Mouse (Mus musculus): Measurements from ENCODE around the gene Ager. TPM values are rescaled to one million over a fixed set of nuclear protein-coding genes. Genes with fewer than 3 reads are reported as not detected.

The Ager gene
- total and polyA plus RNA-seq, 2 experiments from 2014 or later: 1.8 to 2.5 TPM

GRCm38 (mm10) chr17:34645831-34646511, 48.3 kb downstream of the Ager start:
- WGBS: 73% methylated on average over 30 of the region's 30 CpGs
- DNase-seq (ENCODE audit: low spot score) (peak; percentile 44), ATAC-seq (no peak)
- Histone ChIP-seq H3K4me1 (ENCODE audit: insufficient read depth, low read length) (peaks cover 18% of the 10 kb centered on the region), H3K27me3 (ENCODE audit: insufficient read depth, low read length) (no peaks in the 10 kb centered on the region), H3K27ac (no peak overlapping the region), H3K4me2 (ENCODE audit: low read depth, low read length) (peak overlapping the region; percentile 89), H3K9ac (replicated peaks; ENCODE audit: low read length) (no peak overlapping the region), H3K36me3 (ENCODE audit: insufficient read depth, low read length) (peaks cover 15% of the 10 kb centered on the region), H3K4me3 (ENCODE audit: low read length) (no peak overlapping the region), H3K9me3 (ENCODE audit: low read length) (no peaks in the 10 kb centered on the region)
- no peak for TF ChIP-seq CTCF (IDR thresholded peaks at IDR 0.05; ENCODE audit: low read depth)

DNA sequence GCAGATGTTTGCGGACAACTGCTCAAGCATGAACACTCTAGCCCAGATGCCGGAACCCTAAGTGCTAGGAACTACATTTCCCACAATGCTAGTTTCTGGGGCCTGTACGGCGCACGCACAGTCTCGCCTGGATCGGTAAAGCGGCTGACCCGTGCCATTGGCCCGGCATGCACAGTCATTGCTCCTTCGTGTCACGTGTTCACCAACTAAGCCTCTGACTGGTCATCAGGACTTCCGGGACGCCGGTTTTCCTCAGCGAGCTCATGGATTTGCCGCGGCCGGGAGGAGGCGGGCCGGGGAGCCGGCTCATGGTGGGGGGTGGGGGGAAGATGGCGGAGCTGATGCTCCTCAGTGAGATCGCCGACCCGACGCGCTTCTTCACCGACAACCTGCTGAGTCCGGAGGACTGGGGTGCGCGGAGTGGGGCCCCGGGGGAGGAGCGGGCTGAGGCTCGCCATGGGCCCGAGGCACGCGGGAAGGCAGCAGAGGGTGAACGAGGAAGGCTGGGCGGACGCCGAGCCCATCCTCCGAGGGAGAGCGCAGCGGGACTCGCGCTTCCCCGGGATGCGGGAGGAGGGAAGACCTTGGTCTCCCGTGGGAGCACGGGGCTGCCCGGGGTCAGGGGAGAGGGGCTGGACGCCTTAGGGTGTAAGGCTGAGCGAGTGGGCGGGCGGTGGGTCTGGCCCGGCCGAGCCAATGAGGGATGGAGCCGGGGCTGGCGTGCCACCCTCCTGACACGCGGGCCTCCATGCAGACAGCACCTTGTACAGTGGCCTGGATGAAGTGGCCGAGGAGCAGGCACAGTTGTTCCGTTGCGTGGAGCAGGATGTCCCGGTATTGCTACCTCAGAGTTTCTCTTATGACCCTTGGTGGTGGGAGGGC, 49.5 kb downstream of the Ager start, which contains the start of gene Atf6b:
Gene Atf6b, plus strand, starts transcription at position 241 of the 882 bp plus-strand sequence.
- Histone ChIP-seq H3K27ac (peak within 1 kb of the TSS; percentile 78), H3K9ac (replicated peaks; ENCODE audit: low read length) (peak within 1 kb of the TSS; percentile 83), H3K9me3 (ENCODE audit: low read length) (no peaks in the 10 kb centered on the region), H3K4me1 (ENCODE audit: insufficient read depth, low read length) (peaks cover 13% of the 10 kb centered on the region), H3K4me3 (ENCODE audit: low read length) (peak within 1 kb of the TSS; percentile 72), H3K27me3 (ENCODE audit: insufficient read depth, low read length) (no peaks in the 10 kb centered on the region), H3K36me3 (ENCODE audit: insufficient read depth, low read length) (peaks cover 25% of the 10 kb centered on the region), H3K4me2 (ENCODE audit: low read depth, low read length) (peak within 1 kb of the TSS; percentile 89)
- WGBS: under 1% methylated on average over 63 of the region's 66 CpGs
- no peak for TF ChIP-seq CTCF (IDR thresholded peaks at IDR 0.05; ENCODE audit: low read depth)
- ATAC-seq (peak; percentile 97), DNase-seq (ENCODE audit: low spot score) (peak; percentile 98)

DNA sequence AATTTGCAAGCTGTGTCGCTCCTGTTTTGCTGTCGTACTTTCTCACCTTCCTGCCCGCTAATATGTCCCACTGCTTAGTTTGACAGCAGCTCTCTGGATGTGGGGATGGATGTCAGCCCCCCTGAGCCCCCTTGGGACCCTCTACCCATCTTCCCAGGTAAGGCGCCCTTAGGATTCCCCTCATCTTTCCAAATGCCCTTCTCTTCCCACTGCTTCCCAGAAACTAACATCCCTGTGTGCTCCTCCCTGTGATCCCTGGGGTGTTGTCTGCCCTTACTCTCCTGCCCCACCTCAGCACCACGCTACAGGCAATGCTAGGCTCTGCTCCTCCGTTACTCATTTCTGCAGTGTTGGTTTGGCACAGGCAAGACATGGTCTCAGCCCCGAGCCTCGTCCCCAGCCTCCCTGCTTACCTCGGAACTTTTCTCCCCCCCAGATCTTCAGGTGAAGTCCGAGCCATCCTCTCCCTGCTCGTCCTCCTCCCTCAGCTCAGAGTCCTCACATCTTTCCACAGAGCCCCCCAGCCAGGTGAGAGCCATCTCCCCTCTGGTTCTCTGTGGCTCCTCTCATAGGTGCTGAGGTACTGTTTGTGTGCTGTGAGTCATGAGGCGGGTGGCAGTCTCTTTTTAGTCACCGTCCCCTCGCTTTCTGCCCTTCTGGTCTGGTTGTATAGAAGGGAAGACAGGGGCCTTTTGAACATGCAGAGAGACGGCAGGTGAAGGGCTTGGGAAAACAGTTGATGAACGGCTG, 50.7 kb downstream of the Ager start:
- no peak for TF ChIP-seq CTCF (IDR thresholded peaks at IDR 0.05; ENCODE audit: low read depth)
- no peak for ATAC-seq
- H3K36me3 ChIP-seq (ENCODE audit: insufficient read depth, low read length): peaks cover 37% of the 10 kb centered on the region
- H3K4me2 ChIP-seq (ENCODE audit: low read depth, low read length): peak overlapping the region; percentile 89
- H3K4me3 ChIP-seq (ENCODE audit: low read length): peak overlapping the region; percentile 72; the same call in 1 of the 2 replicates
- peak overlapping the region; percentile 83; the same call in 1 of the 2 replicates for H3K9ac ChIP-seq (replicated peaks; ENCODE audit: low read length)
- DNase-seq (ENCODE audit: low spot score): no peak
- 86% methylated on average over 16 of the region's 16 CpGs for WGBS
- H3K27me3 ChIP-seq (ENCODE audit: insufficient read depth, low read length): no peaks in the 10 kb centered on the region
- H3K27ac ChIP-seq: no peak overlapping the region
- no peaks in the 10 kb centered on the region for H3K9me3 ChIP-seq (ENCODE audit: low read length)
- H3K4me1 ChIP-seq (ENCODE audit: insufficient read depth, low read length): peaks cover 13% of the 10 kb centered on the region

DNA sequence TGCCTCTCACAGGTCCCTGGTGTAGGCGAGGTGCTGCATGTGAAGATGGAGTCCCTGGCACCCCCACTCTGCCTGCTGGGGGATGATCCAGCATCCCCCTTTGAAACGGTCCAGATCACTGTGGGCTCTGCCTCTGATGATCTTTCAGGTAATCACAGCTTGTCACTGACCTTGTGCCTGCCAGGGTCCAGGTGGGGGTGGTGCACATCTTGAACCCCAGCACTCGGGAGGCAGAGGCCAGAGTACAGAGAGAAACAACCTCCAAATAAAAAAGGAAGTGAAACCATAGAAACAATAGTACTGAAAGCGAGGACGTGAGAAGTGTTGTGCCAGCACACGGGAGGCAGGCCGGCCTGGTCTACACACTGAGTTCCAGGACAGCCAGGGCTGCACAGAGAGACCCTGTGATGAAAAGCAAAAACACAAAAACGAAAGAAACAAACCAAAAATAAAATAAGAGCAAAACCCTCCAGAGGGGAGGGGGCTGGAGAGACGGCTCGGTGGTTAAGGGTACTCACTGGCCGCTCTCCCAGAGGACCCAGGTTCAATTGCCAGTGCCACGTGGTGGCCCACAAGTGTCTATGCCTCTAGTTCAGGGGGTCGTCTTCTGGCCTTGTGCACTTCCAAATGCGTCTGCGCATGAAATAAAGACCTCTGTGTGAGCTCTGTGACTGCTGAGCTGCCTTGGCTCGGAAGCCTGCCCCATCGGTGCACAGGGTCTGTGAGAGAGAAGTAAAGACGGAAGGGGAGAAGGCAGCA, 51.6 kb downstream of the Ager start:
- Histone ChIP-seq H3K27ac (no peak overlapping the region), H3K27me3 (ENCODE audit: insufficient read depth, low read length) (no peaks in the 10 kb centered on the region), H3K9ac (replicated peaks; ENCODE audit: low read length) (no peak overlapping the region), H3K4me2 (ENCODE audit: low read depth, low read length) (no peak overlapping the region), H3K4me3 (ENCODE audit: low read length) (no peak overlapping the region), H3K9me3 (ENCODE audit: low read length) (no peaks in the 10 kb centered on the region), H3K36me3 (ENCODE audit: insufficient read depth, low read length) (peaks cover 42% of the 10 kb centered on the region), H3K4me1 (ENCODE audit: insufficient read depth, low read length) (peaks cover 12% of the 10 kb centered on the region)
- TF ChIP-seq CTCF (IDR thresholded peaks at IDR 0.05; ENCODE audit: low read depth): no peak
- no peak for DNase-seq (ENCODE audit: low spot score)
- 88% methylated on average over 18 of the region's 18 CpGs for WGBS
- no peak for ATAC-seq

Other genes with a start within 250 kb of the Ager start
- not detected in 2 replicates for gene Btnl2, start 243.0 kb upstream of the Ager start, total RNA-seq (2014; rRNA removed)
- gene Btnl2, start 243.0 kb upstream of the Ager start, polyA plus RNA-seq (2015; fragmentation: Nextera tagmentation; extraction: Ambion mirVana): 0.08 TPM in 1 of 2 replicates, not detected in the other
- gene Btnl1, start 220.7 kb upstream of the Ager start, total RNA-seq (2014; rRNA removed): not detected in 2 replicates
- not detected in 2 replicates for gene Btnl1, start 220.7 kb upstream of the Ager start, polyA plus RNA-seq (2015; fragmentation: Nextera tagmentation; extraction: Ambion mirVana)
- 5.2 and 6.8 TPM in 2 replicates for gene BC051142, start 199.0 kb upstream of the Ager start, total RNA-seq (2014; rRNA removed)
- gene BC051142, start 199.0 kb upstream of the Ager start, polyA plus RNA-seq (2015; fragmentation: Nextera tagmentation; extraction: Ambion mirVana): 4.4 and 5.0 TPM in 2 replicates
- not detected in 2 replicates for gene Btnl4, start 120.5 kb upstream of the Ager start, total RNA-seq (2014; rRNA removed)
- gene Btnl4, start 120.5 kb upstream of the Ager start, polyA plus RNA-seq (2015; fragmentation: Nextera tagmentation; extraction: Ambion mirVana): not detected in 2 replicates
- not detected in 2 replicates for gene Btnl6, start 80.5 kb upstream of the Ager start, total RNA-seq (2014; rRNA removed)
- 0.09 TPM in 1 of 2 replicates, not detected in the other for gene Btnl6, start 80.5 kb upstream of the Ager start, polyA plus RNA-seq (2015; fragmentation: Nextera tagmentation; extraction: Ambion mirVana)
- gene Notch4, start 33.6 kb upstream of the Ager start, total RNA-seq (2014; rRNA removed): 6.0 and 11.4 TPM in 2 replicates
- 5.2 and 6.1 TPM in 2 replicates for gene Notch4, start 33.6 kb upstream of the Ager start, polyA plus RNA-seq (2015; fragmentation: Nextera tagmentation; extraction: Ambion mirVana)
- 3.4 and 4.8 TPM in 2 replicates for gene Gpsm3, start 8.1 kb upstream of the Ager start, total RNA-seq (2014; rRNA removed)
- 4.8 and 5.4 TPM in 2 replicates for gene Gpsm3, start 8.1 kb upstream of the Ager start, polyA plus RNA-seq (2015; fragmentation: Nextera tagmentation; extraction: Ambion mirVana)
- gene Pbx2, start 6.6 kb upstream of the Ager start, total RNA-seq (2014; rRNA removed): 63.1 and 67.1 TPM in 2 replicates
- 6.2 and 7.5 TPM in 2 replicates for gene Pbx2, start 6.6 kb upstream of the Ager start, polyA plus RNA-seq (2015; fragmentation: Nextera tagmentation; extraction: Ambion mirVana)
- gene Rnf5, start 5.8 kb downstream of the Ager start, total RNA-seq (2014; rRNA removed): 61.9 and 65.3 TPM in 2 replicates
- gene Rnf5, start 5.8 kb downstream of the Ager start, polyA plus RNA-seq (2015; fragmentation: Nextera tagmentation; extraction: Ambion mirVana): 223 and 233 TPM in 2 replicates
- 306 and 322 TPM in 2 replicates for gene Agpat1, start 6.4 kb downstream of the Ager start, total RNA-seq (2014; rRNA removed)
- gene Agpat1, start 6.4 kb downstream of the Ager start, polyA plus RNA-seq (2015; fragmentation: Nextera tagmentation; extraction: Ambion mirVana): 97.7 and 98.4 TPM in 2 replicates
- 3.5 and 5.9 TPM in 2 replicates for gene Egfl8, start 18.1 kb downstream of the Ager start, total RNA-seq (2014; rRNA removed)
- gene Egfl8, start 18.1 kb downstream of the Ager start, polyA plus RNA-seq (2015; fragmentation: Nextera tagmentation; extraction: Ambion mirVana): 6.5 and 7.4 TPM in 2 replicates
- gene Ppt2, start 30.6 kb downstream of the Ager start, total RNA-seq (2014; rRNA removed): 33.6 and 42.3 TPM in 2 replicates
- gene Ppt2, start 30.6 kb downstream of the Ager start, polyA plus RNA-seq (2015; fragmentation: Nextera tagmentation; extraction: Ambion mirVana): 17.9 and 20.0 TPM in 2 replicates
- gene Prrt1, start 31.7 kb downstream of the Ager start, total RNA-seq (2014; rRNA removed): 7.5 and 8.1 TPM in 2 replicates
- 7.3 and 7.9 TPM in 2 replicates for gene Prrt1, start 31.7 kb downstream of the Ager start, polyA plus RNA-seq (2015; fragmentation: Nextera tagmentation; extraction: Ambion mirVana)
- gene Fkbpl, start 46.9 kb downstream of the Ager start, total RNA-seq (2014; rRNA removed): 4.9 and 6.1 TPM in 2 replicates
- 10.4 and 11.8 TPM in 2 replicates for gene Fkbpl, start 46.9 kb downstream of the Ager start, polyA plus RNA-seq (2015; fragmentation: Nextera tagmentation; extraction: Ambion mirVana)
- gene Atf6b, start 49.3 kb downstream of the Ager start, total RNA-seq (2014; rRNA removed): 53.6 and 70.6 TPM in 2 replicates
- gene Atf6b, start 49.3 kb downstream of the Ager start, polyA plus RNA-seq (2015; fragmentation: Nextera tagmentation; extraction: Ambion mirVana): 74.2 and 78.2 TPM in 2 replicates
- 3.1 and 4.0 TPM in 2 replicates for gene Tnxb, start 72.7 kb downstream of the Ager start, total RNA-seq (2014; rRNA removed)
- 0.16 and 0.28 TPM in 2 replicates for gene Tnxb, start 72.7 kb downstream of the Ager start, polyA plus RNA-seq (2015; fragmentation: Nextera tagmentation; extraction: Ambion mirVana)
- 1.0 and 1.9 TPM in 2 replicates for gene C4b, start 146.0 kb downstream of the Ager start, total RNA-seq (2014; rRNA removed)
- 0.86 and 1.1 TPM in 2 replicates for gene C4b, start 146.0 kb downstream of the Ager start, polyA plus RNA-seq (2015; fragmentation: Nextera tagmentation; extraction: Ambion mirVana)
- not detected in 2 replicates for gene Cyp21a1, start 206.7 kb downstream of the Ager start, total RNA-seq (2014; rRNA removed)
- gene Cyp21a1, start 206.7 kb downstream of the Ager start, polyA plus RNA-seq (2015; fragmentation: Nextera tagmentation; extraction: Ambion mirVana): not detected in 2 replicates
- gene Stk19, start 239.1 kb downstream of the Ager start, total RNA-seq (2014; rRNA removed): 17.5 and 29.6 TPM in 2 replicates
- gene Stk19, start 239.1 kb downstream of the Ager start, polyA plus RNA-seq (2015; fragmentation: Nextera tagmentation; extraction: Ambion mirVana): 45.5 and 46.5 TPM in 2 replicates
- gene Dxo, start 239.2 kb downstream of the Ager start, total RNA-seq (2014; rRNA removed): 36.4 and 48.9 TPM in 2 replicates
- gene Dxo, start 239.2 kb downstream of the Ager start, polyA plus RNA-seq (2015; fragmentation: Nextera tagmentation; extraction: Ambion mirVana): 47.6 and 53.8 TPM in 2 replicates